Mouse (Mus musculus): ENCODE data around the gene Syt16.

- TF ChIP-seq CTCF (IDR thresholded peaks at IDR 0.05; ENCODE audit: low read depth) (no peak), EP300 (IDR thresholded peaks at IDR 0.05; ENCODE audit: low read depth) (no peak)
These were observed 192.4 kb downstream of the Syt16 start for GRCm38 (mm10) chr12:74189840-74190239.
